Mouse (Mus musculus) ES-E14 (cell line): Measurements from ENCODE around the gene Daam1. TPM values are rescaled to one million over a fixed set of nuclear protein-coding genes. Genes with fewer than 3 reads are reported as not detected.

ENCODE experiments used
- DNase-seq: peaks from one replicate; pipeline ENCODE4 v3.0.0-alpha.2; 2013; ENCODE audit warnings: low read depth, low spot score
- H3K27ac ChIP-seq: 2 replicates; pipeline ENCODE4 v1.5.1; 2012; ENCODE audit warnings: low read depth, mild to moderate bottlenecking, low read length, moderate library complexity, mixed read lengths; ENCODE audit not compliant: poor library complexity, insufficient read depth, severe bottlenecking
- H3K36me3 ChIP-seq: 2 replicates; pipeline ENCODE4 v1.6.1; 2012; ENCODE audit warnings: mild to moderate bottlenecking, low read length, moderate library complexity, mixed read lengths; ENCODE audit not compliant: control insufficient read depth, poor library complexity, insufficient read depth, severe bottlenecking
- H3K4me1 ChIP-seq, 2 experiments: fragments of 150-350 bp in 1 of 2; sonication (generic) in 1 of 2; 2 replicates each; pipeline ENCODE4 v1.6.1; 2012; ENCODE audit warnings: low read length in 2 of 2, mild to moderate bottlenecking in 1 of 2, mixed read lengths in 1 of 2; ENCODE audit not compliant: control insufficient read depth in 2 of 2, insufficient read depth in 2 of 2, poor library complexity in 1 of 2
- H3K4me3 ChIP-seq, 2 experiments: fragments of 150-350 bp in 1 of 2; sonication (generic) in 1 of 2; 2 replicates each; pipeline ENCODE4 v1.5.1; 2012; ENCODE audit warnings: low read length in 2 of 2, low read depth in 1 of 2, mild to moderate bottlenecking in 1 of 2, mixed read lengths in 1 of 2; ENCODE audit not compliant: insufficient read depth in 1 of 2, poor library complexity in 1 of 2, severe bottlenecking in 1 of 2
- H3K9ac ChIP-seq: 2 replicates; pipeline ENCODE4 v1.6.1; 2012; ENCODE audit warnings: low read depth, mild to moderate bottlenecking, low read length, mixed read lengths; ENCODE audit not compliant: poor library complexity, insufficient read depth, severe bottlenecking
- H3K9me3 ChIP-seq: fragments of 150-350 bp; sonication (generic); 2 replicates; pipeline ENCODE4 v1.6.1; 2012; ENCODE audit warnings: low read depth, mild to moderate bottlenecking, low read length; ENCODE audit not compliant: control insufficient read depth, insufficient read depth
- CHD2 ChIP-seq: IDR thresholded peaks from 2 replicates; pipeline ENCODE4 v1.6.1; 2014; ENCODE audit warnings: mild to moderate bottlenecking, low read depth, low read length, inconsistent platforms
- HCFC1 ChIP-seq: IDR thresholded peaks from 2 replicates; pipeline ENCODE4 v1.6.1; 2012; ENCODE audit warnings: low read length, inconsistent platforms, borderline replicate concordance; ENCODE audit not compliant: insufficient read depth
- MAFK ChIP-seq: IDR thresholded peaks from 2 replicates; pipeline ENCODE4 v1.6.1; 2014; ENCODE audit warnings: mild to moderate bottlenecking, low read depth, low read length, inconsistent platforms; ENCODE audit not compliant: insufficient read depth
- ZC3H11A ChIP-seq: IDR thresholded peaks from 2 replicates; pipeline ENCODE4 v1.6.1; 2012; ENCODE audit warnings: low read depth, mild to moderate bottlenecking, inconsistent platforms, low read length, borderline replicate concordance
- ZNF384 ChIP-seq: IDR thresholded peaks from 2 replicates; pipeline ENCODE4 v1.6.1; 2012; ENCODE audit warnings: low read depth, low read length, inconsistent platforms
- in situ Hi-C, 2 experiments: fragments of 600-800 bp; cut with MboI; formaldehyde crosslinking; loops; one replicate each; pipeline ENCODE4 v1.15.1; 2025; ENCODE audit warnings: low sequenced_read_pairs in 2 of 2, inconsistent platforms in 1 of 2; ENCODE audit not compliant: unreplicated experiment in 2 of 2
- total RNA-seq: library from RNA; depleted of rRNA; stranded (reverse); fragments of 300-350 nt; gene quantifications from 2 replicates; pipeline ENCODE4 v1.2.3, GENCODE M21; 2012

Daam1 gene
- total RNA-seq, 1 experiment = 15.8 TPM

- Histone ChIP-seq H3K9ac (no peak overlapping the region), H3K4me1 (0 out of 4 replicates have a peak, but pooled peaks cover 0 to 2% of the 10 kb centered on the region in 2 experiments), H3K4me3 (no peak overlapping the region), H3K36me3 (no peaks in the 10 kb centered on the region), H3K27ac (no peak overlapping the region), H3K9me3 (no peaks in the 10 kb centered on the region)
- TF ChIP-seq ZC3H11A (no peak), HCFC1 (no peak), ZNF384 (no peak), CHD2 (no peak), MAFK (no peak)
- DNase-seq = no peak
- in situ Hi-C loops = no loop called here
Observed at GRCm38 (mm10) chr12:71969439-71969838, 138.6 kb downstream of the Daam1 start.

- H3K36me3 ChIP-seq = peaks cover under 1% of the 10 kb centered on the region; the same call in 1 of the 2 replicates
- in situ Hi-C loops = no loop called here
Observed at GRCm38 (mm10) chr12:71969941-71970629, 139.2 kb downstream of the Daam1 start.

GRCm38 (mm10) chr12:71970791-71971654 is 140.1 kb downstream of the Daam1 start:
- in situ Hi-C loops = no loop called here
- no peak overlapping the region for H3K27ac ChIP-seq
- no peak for DNase-seq

More at GRCm38 (mm10) chr12:71969941-71970629, 139.2 kb downstream of the Daam1 start:
- Histone ChIP-seq H3K4me3 (no peak overlapping the region), H3K9me3 (no peaks in the 10 kb centered on the region), H3K4me1 (0 out of 4 replicates have a peak, but pooled peaks cover 0 to 2% of the 10 kb centered on the region in 2 experiments), H3K9ac (no peak overlapping the region), H3K27ac (no peak overlapping the region)
- TF ChIP-seq ZNF384 = no peak
- no peak for TF ChIP-seq ZC3H11A
- no peak for TF ChIP-seq MAFK
- no peak for TF ChIP-seq HCFC1
- TF ChIP-seq CHD2 = no peak
- no peak for DNase-seq

GRCm38 (mm10) chr12:71972126-71972525 is 141.2 kb downstream of the Daam1 start:
- Histone ChIP-seq H3K4me3 (no peak overlapping the region), H3K9ac (no peak overlapping the region), H3K27ac (no peak overlapping the region), H3K9me3 (no peaks in the 10 kb centered on the region), H3K4me1 (0 out of 4 replicates have a peak, but pooled peaks cover 0 to 2% of the 10 kb centered on the region in 2 experiments), H3K36me3 (peaks cover 3% of the 10 kb centered on the region; the same call in 1 of the 2 replicates)
- DNase-seq = no peak
- in situ Hi-C loops = no loop called here
- TF ChIP-seq MAFK (no peak), ZNF384 (no peak)

More at GRCm38 (mm10) chr12:71970791-71971654, 140.1 kb downstream of the Daam1 start:
- TF ChIP-seq CHD2 = no peak
- no peak for TF ChIP-seq MAFK
- no peak for TF ChIP-seq ZNF384
- no peak for TF ChIP-seq ZC3H11A
- no peak for TF ChIP-seq HCFC1
- Histone ChIP-seq H3K9me3 (no peaks in the 10 kb centered on the region), H3K36me3 (peaks cover 3% of the 10 kb centered on the region; the same call in 1 of the 2 replicates), H3K9ac (no peak overlapping the region), H3K4me3 (no peak overlapping the region), H3K4me1 (0 out of 4 replicates have a peak, but pooled peaks cover 0 to 2% of the 10 kb centered on the region in 2 experiments)
